Comparison of ENCODE assay signal across 15 mouse cellular contexts in genomic region chr13:38062678-38063077, GRCm38 (mm10).
"Had no signal": no experiment of that assay in that cellular context is flagged by ENCODE, and none has a peak within 500 bp of the region (broad histone marks: within the 10 kb centered on the region; RNA-seq: fewer than 3 reads in every experiment).

No protein-coding gene starts in this region.

- DNase-seq: kidney, adult 18-20 months; kidney, postnatal 10 days; kidney, postnatal 36 days; layer of hippocampus, postnatal 36 days; liver, embryonic 13.5 days; lung, embryonic 14.5 days; midbrain, embryonic 14.5 days; right cerebral cortex, adult 18-20 months; right cerebral cortex, postnatal 14 days; right cerebral cortex, postnatal 4 days; thymus, adult 2 months; thymus, postnatal 14 days; thymus, postnatal 4 days had no signal

- ATAC-seq: intestine, embryonic 16.5 days; lung, postnatal 0 days had no signal
